Mouse (Mus musculus): ENCODE measurements around the gene Hsd17b6. TPM values are rescaled to one million over a fixed set of nuclear protein-coding genes. Genes with fewer than 3 reads are reported as not detected.

Gene Hsd17b6
- total and polyA plus RNA-seq, 2 experiments from 2014 or later = not detected

GRCm38 (mm10) chr10:128043041-128043835 lies 35.8 kb upstream of the Hsd17b6 start:
- H3K27me3 ChIP-seq (ENCODE audit: insufficient read depth, low read length) = no peaks in the 10 kb centered on the region
- H3K9me3 ChIP-seq (ENCODE audit: low read length) = no peaks in the 10 kb centered on the region
- no peak for TF ChIP-seq CTCF (IDR thresholded peaks at IDR 0.05; ENCODE audit: low read depth)
- no peak overlapping the region for H3K4me3 ChIP-seq (ENCODE audit: low read length)
- peaks cover 46% of the 10 kb centered on the region for H3K36me3 ChIP-seq (ENCODE audit: insufficient read depth, low read length)
- WGBS = 71% methylated on average over 3 of the region's 3 CpGs
- ATAC-seq (no peak), DNase-seq (ENCODE audit: low spot score) (no peak)
- no peak overlapping the region; the same call in 1 of the 2 replicates for H3K9ac ChIP-seq (replicated peaks; ENCODE audit: low read length)
- H3K27ac ChIP-seq = no peak overlapping the region
- peaks cover 3% of the 10 kb centered on the region; the same call in 1 of the 2 replicates for H3K4me1 ChIP-seq (ENCODE audit: insufficient read depth, low read length)
- H3K4me2 ChIP-seq (ENCODE audit: low read depth, low read length) = no peak overlapping the region

DNA sequence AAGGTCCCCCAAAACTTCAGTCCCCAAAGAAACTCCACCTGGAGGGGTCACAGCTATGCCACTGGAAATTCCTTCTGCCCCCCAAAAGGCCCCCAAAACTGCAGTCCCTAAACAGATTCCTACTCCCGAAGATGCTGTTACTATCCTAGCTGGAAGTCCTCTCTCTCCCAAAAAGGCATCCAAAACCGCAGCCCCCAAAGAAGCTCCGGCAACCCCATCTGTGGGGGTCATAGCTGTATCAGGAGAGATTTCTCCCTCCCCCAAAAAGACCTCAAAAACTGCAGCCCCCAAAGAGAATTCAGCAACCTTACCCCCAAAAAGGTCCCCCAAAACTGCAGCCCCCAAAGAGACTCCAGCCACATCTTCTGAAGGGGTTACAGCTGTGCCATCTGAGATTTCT lies 35.1 kb upstream of the Hsd17b6 start:
- Histone ChIP-seq H3K36me3 (ENCODE audit: insufficient read depth, low read length) (peaks cover 39% of the 10 kb centered on the region), H3K27me3 (ENCODE audit: insufficient read depth, low read length) (no peaks in the 10 kb centered on the region), H3K4me2 (ENCODE audit: low read depth, low read length) (no peak overlapping the region), H3K9me3 (ENCODE audit: low read length) (no peaks in the 10 kb centered on the region), H3K4me1 (ENCODE audit: insufficient read depth, low read length) (peaks cover 8% of the 10 kb centered on the region; the same call in 1 of the 2 replicates), H3K9ac (replicated peaks; ENCODE audit: low read length) (no peak overlapping the region; the same call in 1 of the 2 replicates), H3K4me3 (ENCODE audit: low read length) (no peak overlapping the region), H3K27ac (no peak overlapping the region)
- 88% methylated on average over 3 of the region's 3 CpGs for WGBS
- TF ChIP-seq CTCF (IDR thresholded peaks at IDR 0.05; ENCODE audit: low read depth) = no peak
- ATAC-seq = no peak
- no peak for DNase-seq (ENCODE audit: low spot score)

GRCm38 (mm10) chr10:128041636-128042035 lies 34.2 kb upstream of the Hsd17b6 start:
- H3K27ac ChIP-seq = no peak overlapping the region
- H3K4me2 ChIP-seq (ENCODE audit: low read depth, low read length) = no peak overlapping the region
- H3K4me1 ChIP-seq (ENCODE audit: insufficient read depth, low read length) = peaks cover 8% of the 10 kb centered on the region; the same call in 1 of the 2 replicates
- TF ChIP-seq CTCF (IDR thresholded peaks at IDR 0.05; ENCODE audit: low read depth) = no peak
- no peak overlapping the region for H3K9ac ChIP-seq (replicated peaks; ENCODE audit: low read length)
- no peaks in the 10 kb centered on the region for H3K9me3 ChIP-seq (ENCODE audit: low read length)
- peaks cover 36% of the 10 kb centered on the region for H3K36me3 ChIP-seq (ENCODE audit: insufficient read depth, low read length)
- H3K27me3 ChIP-seq (ENCODE audit: insufficient read depth, low read length) = no peaks in the 10 kb centered on the region
- no peak overlapping the region for H3K4me3 ChIP-seq (ENCODE audit: low read length)
- 76% methylated on average over 4 of the region's 4 CpGs for WGBS
- DNase-seq (ENCODE audit: low spot score) (no peak), ATAC-seq (no peak)

- no peak overlapping the region for H3K27ac ChIP-seq
- H3K4me2 ChIP-seq (ENCODE audit: low read depth, low read length) = no peak overlapping the region
- ATAC-seq = no peak
- no peak overlapping the region for H3K4me3 ChIP-seq (ENCODE audit: low read length)
- H3K4me1 ChIP-seq (ENCODE audit: insufficient read depth, low read length) = peaks cover 8% of the 10 kb centered on the region; the same call in 1 of the 2 replicates
- DNase-seq (ENCODE audit: low spot score) = no peak
- H3K9ac ChIP-seq (replicated peaks; ENCODE audit: low read length) = no peak overlapping the region
- H3K36me3 ChIP-seq (ENCODE audit: insufficient read depth, low read length) = peaks cover 30% of the 10 kb centered on the region
- H3K27me3 ChIP-seq (ENCODE audit: insufficient read depth, low read length) = no peaks in the 10 kb centered on the region
- H3K9me3 ChIP-seq (ENCODE audit: low read length) = no peaks in the 10 kb centered on the region
- 91% methylated on average over 5 of the region's 5 CpGs for WGBS
- TF ChIP-seq CTCF (IDR thresholded peaks at IDR 0.05; ENCODE audit: low read depth) = no peak
Measured at GRCm38 (mm10) chr10:128040293-128040692, 32.9 kb upstream of the Hsd17b6 start.

- Histone ChIP-seq H3K9me3 (ENCODE audit: low read length) (no peaks in the 10 kb centered on the region), H3K27me3 (ENCODE audit: insufficient read depth, low read length) (no peaks in the 10 kb centered on the region), H3K9ac (replicated peaks; ENCODE audit: low read length) (no peak overlapping the region), H3K4me3 (ENCODE audit: low read length) (no peak overlapping the region), H3K27ac (no peak overlapping the region), H3K4me1 (ENCODE audit: insufficient read depth, low read length) (peaks cover 9% of the 10 kb centered on the region; the same call in 1 of the 2 replicates), H3K4me2 (ENCODE audit: low read depth, low read length) (no peak overlapping the region), H3K36me3 (ENCODE audit: insufficient read depth, low read length) (peaks cover 27% of the 10 kb centered on the region)
- TF ChIP-seq CTCF (IDR thresholded peaks at IDR 0.05; ENCODE audit: low read depth) = peak; percentile 22; the same call in 1 of the 2 replicates
- DNase-seq (ENCODE audit: low spot score) (no peak), ATAC-seq (no peak)
- 64% methylated on average over 3 of the region's 3 CpGs for WGBS
Measured at GRCm38 (mm10) chr10:128039858-128040257, 32.4 kb upstream of the Hsd17b6 start.

- TF ChIP-seq CTCF (IDR thresholded peaks at IDR 0.05; ENCODE audit: low read depth) = no peak
- ATAC-seq (no peak), DNase-seq (ENCODE audit: low spot score) (no peak)
- Histone ChIP-seq H3K36me3 (ENCODE audit: insufficient read depth, low read length) (peaks cover 20% of the 10 kb centered on the region), H3K27ac (no peak overlapping the region), H3K4me3 (ENCODE audit: low read length) (no peak overlapping the region), H3K9ac (replicated peaks; ENCODE audit: low read length) (no peak overlapping the region), H3K27me3 (ENCODE audit: insufficient read depth, low read length) (no peaks in the 10 kb centered on the region), H3K4me2 (ENCODE audit: low read depth, low read length) (no peak overlapping the region), H3K9me3 (ENCODE audit: low read length) (no peaks in the 10 kb centered on the region), H3K4me1 (ENCODE audit: insufficient read depth, low read length) (peaks cover 13% of the 10 kb centered on the region; the same call in 1 of the 2 replicates)
- 69% methylated on average over 5 of the region's 5 CpGs for WGBS
Measured at GRCm38 (mm10) chr10:128039167-128039566, 31.8 kb upstream of the Hsd17b6 start.

GRCm38 (mm10) chr10:128037921-128038320 lies 30.5 kb upstream of the Hsd17b6 start:
- H3K4me2 ChIP-seq (ENCODE audit: low read depth, low read length) = peak overlapping the region; percentile 88
- H3K27ac ChIP-seq = no peak overlapping the region
- DNase-seq (ENCODE audit: low spot score) (no peak), ATAC-seq (no peak)
- H3K4me1 ChIP-seq (ENCODE audit: insufficient read depth, low read length) = peaks cover 13% of the 10 kb centered on the region; the same call in 1 of the 2 replicates
- peaks cover 20% of the 10 kb centered on the region for H3K36me3 ChIP-seq (ENCODE audit: insufficient read depth, low read length)
- no peak overlapping the region for H3K9ac ChIP-seq (replicated peaks; ENCODE audit: low read length)
- H3K4me3 ChIP-seq (ENCODE audit: low read length) = no peak overlapping the region
- no peaks in the 10 kb centered on the region for H3K9me3 ChIP-seq (ENCODE audit: low read length)
- WGBS = 73% methylated on average over 3 of the region's 3 CpGs
- TF ChIP-seq CTCF (IDR thresholded peaks at IDR 0.05; ENCODE audit: low read depth) = no peak
- no peaks in the 10 kb centered on the region for H3K27me3 ChIP-seq (ENCODE audit: insufficient read depth, low read length)
